Mouse (Mus musculus): ENCODE data around the gene Dpm1. TPM values are rescaled to one million over a fixed set of nuclear protein-coding genes. Genes with fewer than 3 reads are reported as not detected.

Gene Dpm1
- 10 to 100 TPM; 59.4 to 64.5 TPM for total RNA-seq (2021)

DNA sequence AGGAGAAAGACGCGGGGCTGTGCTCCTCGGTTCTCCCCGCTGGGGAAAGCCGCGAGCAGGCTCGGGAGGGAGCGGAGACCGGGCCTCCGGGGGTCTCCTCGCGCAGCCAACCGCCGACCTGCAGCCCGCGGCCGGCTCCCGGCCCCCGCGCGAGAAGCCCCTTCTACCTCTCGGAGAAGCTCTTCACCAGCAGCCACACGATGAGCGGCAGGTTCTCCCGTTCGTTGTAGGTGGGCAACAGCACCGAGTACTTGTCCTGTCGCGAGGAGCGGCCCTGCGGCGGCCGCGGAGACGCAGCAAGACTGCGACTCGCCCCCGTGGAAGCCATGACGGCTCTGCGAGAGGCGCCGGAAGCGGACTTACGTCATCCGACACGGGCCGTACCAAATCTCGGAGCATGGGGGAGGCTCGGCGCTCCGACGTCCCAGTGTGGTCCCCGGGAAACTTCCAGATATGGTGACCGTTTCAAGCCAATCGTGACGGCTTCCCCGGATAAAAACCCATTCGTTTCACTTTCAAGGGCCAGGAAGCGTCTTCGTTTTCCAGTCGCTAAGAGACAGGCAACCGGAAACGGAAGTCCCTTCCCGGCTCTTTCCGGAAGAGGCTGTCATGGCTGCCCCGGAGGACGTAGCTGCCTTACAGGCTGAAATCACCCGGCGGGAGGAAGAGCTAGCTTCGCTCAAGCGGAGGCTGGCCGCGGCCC lies at the start of gene Dpm1, which contains the start of the genes Gm20716 and Mocs3:
Gene Dpm1 (minus strand): TSS at position 566 of the 703 bp plus-strand sequence.
Gene Gm20716 (minus strand): TSS at position 339 of the 703 bp plus-strand sequence.
Gene Mocs3 (plus strand): TSS at position 597 of the 703 bp plus-strand sequence.
- intact Hi-C loops (cut with DNase I), result no loop called here

DNA sequence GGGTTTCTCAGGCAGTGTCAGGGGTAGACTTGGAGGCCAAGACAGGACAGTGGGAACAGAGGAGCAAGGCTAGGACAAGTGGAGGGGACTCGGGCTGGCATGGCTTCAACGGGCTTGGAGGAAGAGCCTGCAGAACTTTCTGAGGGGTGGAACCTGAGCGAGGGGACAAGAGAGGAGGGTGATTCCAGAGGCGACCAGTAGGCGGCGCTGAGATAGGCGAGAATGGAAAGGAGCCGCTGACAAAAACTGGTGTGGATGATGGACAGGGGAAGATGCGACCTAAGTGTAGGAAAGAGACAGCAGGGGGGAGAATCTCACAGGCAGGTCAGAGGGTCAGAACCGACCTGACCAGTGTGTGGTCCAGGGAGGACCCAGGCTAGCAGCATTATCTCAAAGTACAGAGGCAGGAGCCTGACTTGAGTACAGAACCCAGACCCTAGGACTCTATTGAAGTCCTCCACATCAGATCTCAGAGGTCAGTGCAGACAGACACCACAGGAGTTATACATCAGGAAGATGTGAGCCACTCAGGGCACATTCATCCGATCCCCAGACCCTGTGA lies 44.1 kb upstream of the Dpm1 start:
- peak; percentile 51 to 83 for DNase-seq
- intact Hi-C loops (cut with DNase I), result loop anchor here (5.0 kb wide), 1 partner anchor 173 kb away; no protein-coding TSS in a partner anchor

More for the DNA sequence above, at the start of gene Dpm1, which contains the start of the genes Gm20716 and Mocs3:
- peak; percentile 92 to 93 for DNase-seq

DNA sequence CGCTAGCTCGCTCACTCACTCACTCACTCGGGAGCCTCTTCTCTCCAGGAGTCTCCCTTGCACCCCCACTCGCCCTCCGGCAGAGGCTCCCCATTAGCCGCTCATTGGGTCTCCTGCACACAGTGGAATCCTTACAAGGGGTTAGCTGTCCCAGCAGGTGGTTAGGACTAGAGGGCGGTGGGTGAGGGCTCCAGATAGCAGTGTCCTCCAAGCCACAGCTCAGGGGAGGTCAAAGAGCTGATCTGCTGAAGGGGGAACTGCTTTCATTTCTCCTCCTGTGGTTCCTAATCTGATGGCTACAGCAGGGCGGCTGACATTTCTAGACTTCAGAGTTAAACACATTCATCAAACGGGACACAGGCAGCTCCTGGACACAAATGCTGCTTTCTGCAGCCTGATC lies 43.0 kb upstream of the Dpm1 start:
- DNase-seq, result no peak
- intact Hi-C loops (cut with DNase I), result loop anchor here (5.0 kb wide), 1 partner anchor 174 kb away; no protein-coding TSS in a partner anchor

DNA sequence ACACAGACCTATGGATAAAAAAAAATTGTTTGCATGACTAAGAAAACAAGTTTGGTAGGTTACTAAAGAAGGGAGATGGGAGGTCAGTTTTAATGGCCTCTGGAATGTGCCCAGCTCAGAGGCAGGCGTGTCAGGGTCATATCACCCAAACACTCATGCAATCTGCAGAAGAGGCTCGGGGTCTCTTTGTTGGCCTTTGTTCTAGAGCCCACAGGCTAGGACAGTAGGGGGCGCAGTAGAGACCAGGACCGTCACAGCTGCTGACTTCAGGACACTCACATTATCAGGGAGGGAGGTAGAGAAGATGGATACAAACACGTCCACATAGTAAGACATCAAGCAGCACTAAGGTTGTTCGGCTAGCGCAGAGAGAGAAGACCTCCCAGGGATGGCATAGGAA lies 37.6 kb upstream of the Dpm1 start:
- intact Hi-C loops (cut with DNase I), result no loop called here
- DNase-seq, result peak in 1 of 2 experiments; percentile 35

DNA sequence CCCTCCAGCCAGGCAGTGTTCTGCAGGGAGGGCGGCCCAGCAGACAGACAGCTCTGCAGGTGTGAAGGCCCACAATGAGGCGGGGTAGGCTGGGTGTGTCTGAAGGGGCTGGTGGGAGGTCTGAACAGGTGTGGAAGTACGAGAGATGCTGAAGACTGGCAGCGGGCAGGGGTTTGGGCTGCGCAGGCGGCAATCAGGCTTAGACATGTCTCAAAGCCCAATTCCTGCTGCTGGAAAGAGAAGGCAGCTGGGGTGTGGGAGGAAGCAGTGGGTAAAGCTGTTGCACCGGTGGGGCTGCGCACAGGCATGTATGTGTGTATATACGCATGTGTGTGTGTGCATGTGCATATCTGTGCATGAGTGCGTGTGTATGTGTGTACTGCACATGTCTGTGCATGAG lies 30.5 kb upstream of the Dpm1 start:
- intact Hi-C loops (cut with DNase I), result no loop called here
- DNase-seq, result no peak

DNA sequence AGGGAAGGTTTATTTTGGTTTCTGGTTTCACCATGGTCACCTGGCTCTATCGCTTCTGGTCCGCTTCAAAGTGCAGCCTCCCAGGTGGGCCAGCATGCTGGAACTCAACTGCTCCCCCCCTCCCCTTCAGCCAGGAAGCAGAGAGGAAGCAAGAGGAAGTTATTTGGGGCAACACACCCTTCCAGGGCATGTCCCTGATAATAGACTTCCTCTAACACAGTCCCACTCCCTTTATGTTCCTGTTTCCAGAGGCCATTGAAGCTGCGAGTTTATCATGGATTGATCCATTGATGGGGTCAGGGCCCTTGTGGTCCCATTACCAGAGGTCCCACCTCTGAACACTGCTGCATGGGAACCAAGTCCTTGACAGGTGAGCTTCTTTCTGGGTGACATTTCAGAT lies 29.7 kb upstream of the Dpm1 start:
- DNase-seq, result no peak
- intact Hi-C loops (cut with DNase I), result no loop called here

DNA sequence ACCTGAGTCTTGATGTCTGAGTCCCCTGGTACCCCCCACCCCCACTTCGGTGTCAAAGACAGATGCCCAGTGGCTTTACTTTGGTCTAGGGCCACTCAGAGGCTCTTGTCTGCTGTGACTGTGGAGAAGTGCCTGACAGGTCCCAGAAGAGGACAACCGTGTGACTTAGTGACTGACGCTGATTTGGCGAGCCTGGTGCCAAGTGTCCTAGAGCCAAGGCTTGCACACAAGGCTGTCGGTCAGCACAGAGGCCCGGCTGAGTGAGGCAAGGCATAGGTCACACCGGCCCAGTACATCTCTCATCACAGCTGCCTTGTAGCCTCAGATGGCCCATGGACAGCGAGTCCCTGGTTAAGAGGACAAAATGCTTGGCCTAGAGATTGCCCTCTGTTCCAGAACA lies 28.7 kb upstream of the Dpm1 start:
- DNase-seq, result peak; percentile 18 to 24
- intact Hi-C loops (cut with DNase I), result loop anchor here (10.0 kb wide), 1 partner anchor 366 kb away; no protein-coding TSS in a partner anchor

DNA sequence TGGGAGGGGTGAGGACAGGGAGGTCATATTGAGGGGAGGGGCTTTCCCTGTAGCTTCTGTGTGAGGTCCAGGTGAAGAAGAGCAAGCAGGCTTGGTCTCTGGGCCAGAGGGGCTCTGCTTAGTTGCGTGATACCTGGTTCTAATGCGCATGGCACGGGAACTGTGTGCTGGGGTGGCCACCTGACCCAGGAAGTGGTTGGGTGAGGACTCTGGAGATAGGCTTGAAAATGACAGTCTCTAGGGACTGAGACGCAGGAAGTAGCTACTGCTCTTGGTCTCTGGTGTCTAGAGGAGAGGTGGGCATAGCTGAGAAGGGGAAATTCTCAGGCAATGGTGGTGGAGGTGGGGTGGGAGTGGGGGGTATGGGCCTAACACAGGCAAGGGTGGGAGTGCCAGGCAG lies 26.8 kb upstream of the Dpm1 start:
- intact Hi-C loops (cut with DNase I), result loop anchor here (10.0 kb wide), 1 partner anchor 368 kb away; no protein-coding TSS in a partner anchor
- no peak for DNase-seq

DNA sequence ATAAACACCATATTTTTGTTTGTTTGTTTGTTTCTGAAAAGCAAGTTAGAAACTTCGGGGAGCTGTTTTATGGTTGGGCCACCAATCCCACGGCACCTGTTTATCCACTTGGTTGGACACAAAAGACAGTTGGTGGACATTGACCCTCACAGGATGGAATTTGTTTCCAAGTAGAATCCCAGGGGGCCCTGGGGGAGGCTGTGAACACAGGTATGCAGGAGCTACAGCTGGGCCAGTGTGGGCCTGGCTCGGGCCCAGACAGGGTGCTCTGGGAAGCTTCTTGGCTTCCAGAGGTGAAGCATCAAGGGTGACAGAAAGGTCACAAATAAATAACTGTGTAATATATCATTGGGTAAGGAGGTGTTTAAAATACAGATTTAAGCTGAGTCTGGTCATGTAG lies 26.1 kb upstream of the Dpm1 start:
- no peak for DNase-seq
- intact Hi-C loops (cut with DNase I), result loop anchor here (10.0 kb wide), 1 partner anchor 368 kb away; no protein-coding TSS in a partner anchor

DNA sequence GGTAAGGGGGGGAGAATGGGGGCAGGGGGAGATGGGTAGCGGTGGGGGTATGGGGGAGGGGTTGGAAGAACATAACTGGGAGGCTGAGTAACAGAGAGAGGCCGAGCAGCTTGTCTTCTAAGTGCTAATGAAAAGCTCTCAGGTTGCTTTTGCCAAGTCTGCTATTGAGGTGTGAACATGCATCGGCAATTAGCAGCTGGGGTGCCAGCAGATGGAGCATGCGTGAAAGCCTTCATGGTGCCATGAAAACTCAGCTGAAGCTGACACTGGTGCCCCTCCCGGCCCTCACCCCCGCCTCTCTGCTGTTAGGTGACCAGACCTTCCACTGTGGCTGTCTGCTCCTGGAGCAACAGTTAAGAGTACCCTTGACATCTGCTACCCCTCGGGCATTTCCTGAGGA lies 23.4 kb upstream of the Dpm1 start:
- intact Hi-C loops (cut with DNase I), result loop anchor here (10.0 kb wide), 1 partner anchor 371 kb away; no protein-coding TSS in a partner anchor
- no peak for DNase-seq

DNA sequence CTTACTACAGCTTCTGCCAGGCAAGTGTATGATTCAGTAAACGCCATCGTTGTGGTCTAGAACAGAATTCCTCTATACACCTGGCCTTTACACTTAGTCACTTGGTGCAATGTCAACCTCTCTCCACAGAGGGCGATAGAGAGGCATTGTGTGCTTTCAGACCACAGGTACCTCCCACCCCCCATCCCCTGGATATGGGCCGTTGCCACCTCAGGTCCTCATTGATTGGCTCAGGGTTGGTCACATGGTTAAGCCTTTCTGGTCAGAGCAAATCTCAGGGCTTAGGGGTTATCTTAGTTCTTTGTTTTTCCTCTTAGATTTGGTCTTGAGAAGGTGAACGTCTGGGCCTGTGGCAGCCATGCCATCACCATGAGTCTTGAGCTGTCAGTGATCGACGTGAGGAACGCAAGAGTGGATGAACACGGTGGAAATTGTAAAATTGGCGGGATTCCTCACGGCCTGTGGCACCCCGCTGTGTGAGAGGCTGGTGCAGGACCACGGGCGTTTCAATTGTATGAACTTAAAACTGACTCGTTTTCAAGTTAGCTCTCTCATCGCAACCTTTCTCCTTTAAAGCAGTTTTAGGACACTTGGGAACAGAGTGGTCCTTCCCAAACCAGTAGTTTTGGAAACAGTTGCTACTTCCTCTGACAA lies 22.4 kb upstream of the Dpm1 start:
- peak in 1 of 2 experiments; percentile 18 for DNase-seq
- intact Hi-C loops (cut with DNase I), result loop anchor here (10.0 kb wide), 1 partner anchor 372 kb away; no protein-coding TSS in a partner anchor

DNA sequence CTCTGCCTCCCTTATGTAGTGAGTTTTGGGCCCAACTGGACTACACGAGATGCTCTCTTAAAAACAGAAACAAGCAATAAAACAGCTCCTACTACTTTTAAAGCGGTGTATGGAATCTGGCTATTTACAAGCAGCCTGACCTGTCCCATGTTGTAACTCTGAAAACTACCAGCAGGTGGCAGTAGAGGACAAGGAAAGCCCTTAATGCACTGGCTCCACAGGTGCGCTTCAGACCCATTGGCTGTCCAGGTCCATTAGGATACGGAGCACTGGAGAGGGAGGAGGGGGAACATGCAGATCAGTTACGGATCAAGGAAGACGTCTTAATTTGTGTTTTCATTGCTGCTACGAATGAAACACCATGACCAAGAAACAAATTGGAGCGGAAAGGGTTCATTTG lies 19.9 kb upstream of the Dpm1 start:
- intact Hi-C loops (cut with DNase I), result loop anchor here (1.0 to 10.0 kb wide), 2 partner anchors 195 to 375 kb away; no protein-coding TSS in a partner anchor

DNA sequence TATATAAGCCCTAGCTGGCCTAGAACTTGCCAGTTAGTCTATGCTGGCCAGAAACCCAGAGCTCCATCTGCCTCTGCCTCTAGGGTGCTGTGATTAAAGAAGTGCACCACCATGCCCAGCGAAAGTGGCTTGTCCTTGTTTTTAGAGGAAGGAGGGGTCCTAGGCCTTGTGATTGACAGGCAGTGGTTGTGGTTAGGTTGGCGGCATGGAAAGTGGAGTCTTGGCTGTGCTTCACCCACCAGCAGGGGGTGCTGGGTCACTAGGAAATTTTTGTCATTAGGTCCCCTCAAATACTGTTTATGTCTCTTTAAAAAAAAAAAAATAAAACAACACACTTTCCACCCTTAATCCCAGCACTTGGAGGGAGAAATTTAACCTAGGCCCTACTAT lies 18.5 kb upstream of the Dpm1 start:
- intact Hi-C loops (cut with DNase I), result no loop called here
- DNase-seq, result peak in 1 of 2 experiments; percentile 34

More for the DNA sequence above, 19.9 kb upstream of the Dpm1 start:
- peak; percentile 80 to 93 for DNase-seq

DNA sequence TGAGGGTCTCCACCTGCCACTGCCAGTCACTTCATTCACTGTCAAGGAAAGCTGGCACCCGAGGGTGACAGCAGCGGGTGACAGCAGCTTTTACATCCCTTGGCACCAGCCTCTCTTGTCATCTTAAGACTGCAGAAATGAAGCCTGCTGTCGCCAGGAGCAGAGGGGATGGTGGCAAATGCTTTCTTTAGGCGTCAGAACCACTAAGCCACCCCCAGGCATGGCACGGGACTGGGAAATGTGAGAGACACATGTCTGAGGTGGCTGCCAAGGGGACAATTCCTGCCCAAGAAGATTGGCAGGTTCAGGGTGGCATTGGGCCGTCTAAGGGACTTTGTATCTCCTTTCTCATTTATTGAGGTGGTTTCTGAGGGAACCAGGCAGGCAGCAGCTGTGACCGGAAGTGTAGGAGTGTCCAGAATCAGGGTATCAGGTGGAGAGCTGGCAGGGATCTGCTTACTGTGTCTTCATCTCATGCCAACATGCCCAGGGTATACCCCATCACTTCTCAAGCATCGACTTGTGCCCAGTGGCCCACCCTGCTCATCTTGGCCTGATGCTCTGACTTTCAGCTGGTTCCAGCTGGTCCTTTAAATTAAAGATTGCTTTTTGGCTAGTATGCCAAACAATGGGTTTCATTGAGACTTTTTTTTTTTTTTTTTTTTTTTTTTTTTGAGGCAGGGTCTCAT lies 17.9 kb upstream of the Dpm1 start:
- intact Hi-C loops (cut with DNase I), result no loop called here

DNA sequence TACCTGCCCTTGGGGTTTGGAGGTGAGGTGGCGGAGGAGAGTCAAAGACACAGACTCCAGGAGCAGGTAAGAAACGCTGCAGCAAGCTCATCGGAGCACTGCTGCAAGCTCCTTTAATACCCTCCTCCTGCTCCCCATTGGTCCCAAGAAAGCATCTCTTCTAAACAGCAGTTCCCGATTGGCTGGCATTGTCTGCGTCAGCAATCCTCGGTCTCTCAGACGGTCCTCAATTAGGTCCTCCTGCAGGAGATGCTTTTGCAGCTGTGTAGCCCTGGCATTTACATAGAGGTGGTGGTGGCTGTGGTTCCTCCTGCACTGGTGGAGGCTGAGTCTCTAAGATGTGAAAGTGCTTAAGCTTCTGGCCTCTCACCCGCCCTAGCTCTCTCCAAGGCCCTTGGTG lies 15.2 kb upstream of the Dpm1 start:
- intact Hi-C loops (cut with DNase I), result no loop called here
- DNase-seq, result no peak

More for the DNA sequence above, 17.9 kb upstream of the Dpm1 start:
- DNase-seq, result no peak

DNA sequence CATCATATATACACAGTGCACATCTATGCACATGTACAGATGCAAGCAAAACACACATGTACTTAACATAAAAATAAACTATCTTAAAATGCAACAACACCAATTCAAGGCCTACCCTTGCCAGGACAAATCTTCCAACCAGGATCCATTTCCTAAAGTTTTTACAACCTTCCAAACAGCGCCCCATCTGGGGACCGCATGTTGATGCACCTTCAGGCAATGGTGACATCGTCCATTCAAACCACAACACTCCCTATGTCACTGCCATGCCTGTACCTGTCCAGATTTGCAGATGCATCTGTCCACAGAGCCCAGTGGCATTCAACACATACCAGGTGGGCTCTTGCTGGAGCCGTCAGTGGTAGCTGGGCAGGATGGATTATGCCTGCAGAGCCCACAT lies 12.9 kb upstream of the Dpm1 start:
- intact Hi-C loops (cut with DNase I), result no loop called here

DNA sequence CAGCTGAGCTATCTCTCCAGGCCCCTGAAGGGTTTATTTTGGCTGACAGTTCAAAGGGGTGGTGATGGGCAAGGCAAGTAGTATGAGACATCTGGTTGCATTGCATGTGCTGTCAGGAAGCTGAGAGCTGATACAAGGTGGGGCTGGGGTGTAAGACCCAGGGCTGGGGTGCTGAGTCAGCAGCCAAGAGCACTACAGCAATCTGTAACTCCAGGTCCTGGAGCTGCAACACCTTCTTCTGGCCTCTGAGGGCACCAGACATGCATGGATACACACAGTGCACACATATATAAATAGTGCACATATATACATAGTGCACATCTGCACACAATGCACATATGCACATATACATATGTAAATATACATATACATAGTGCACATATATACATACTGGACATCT lies 12.4 kb upstream of the Dpm1 start:
- DNase-seq, result no peak
- intact Hi-C loops (cut with DNase I), result no loop called here

More for the DNA sequence above, 12.9 kb upstream of the Dpm1 start:
- no peak for DNase-seq

DNA sequence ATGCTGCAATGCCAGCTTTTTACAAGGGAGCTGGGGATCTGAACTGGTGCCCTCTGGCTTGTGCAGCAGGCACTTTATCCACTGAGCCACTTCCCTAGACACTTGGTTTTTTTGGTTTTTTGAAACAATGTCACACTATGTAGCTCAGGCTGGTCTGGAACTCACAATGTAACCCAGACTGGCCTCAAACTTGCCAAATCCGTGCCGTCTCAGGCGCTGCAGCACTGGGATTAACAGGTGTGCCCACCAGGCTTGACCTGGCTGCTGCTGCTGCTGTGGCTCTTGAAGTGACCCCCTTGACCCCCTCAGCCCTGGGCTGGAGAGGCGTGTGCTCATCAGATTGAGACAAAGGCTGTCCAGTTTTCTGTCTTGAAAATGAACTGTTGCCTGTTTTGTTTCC lies 7.9 kb upstream of the Dpm1 start:
- no peak for DNase-seq

DNA sequence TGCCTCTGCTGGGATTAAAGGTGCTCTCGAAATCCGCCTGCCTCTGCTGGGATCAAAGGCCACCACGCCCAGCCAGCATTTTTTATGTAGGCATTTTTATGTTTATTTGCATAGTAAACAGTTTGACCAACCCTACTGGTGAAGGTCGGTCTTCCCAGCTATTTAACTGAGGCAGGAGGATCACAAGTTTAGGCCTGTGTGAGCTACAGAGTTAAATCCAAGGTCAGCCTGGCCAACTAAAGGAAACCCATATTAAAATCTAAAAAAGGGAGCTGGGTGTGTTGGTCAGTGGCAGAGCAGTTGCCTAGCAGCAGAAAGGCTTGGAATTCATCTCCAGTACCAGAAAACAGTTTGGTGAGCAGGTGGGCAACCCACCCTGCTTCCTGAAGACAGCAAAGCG lies 2.9 kb upstream of the Dpm1 start:
- intact Hi-C loops (cut with DNase I), result no loop called here
- no peak for DNase-seq

More for the DNA sequence above, 7.9 kb upstream of the Dpm1 start:
- intact Hi-C loops (cut with DNase I), result no loop called here

DNA sequence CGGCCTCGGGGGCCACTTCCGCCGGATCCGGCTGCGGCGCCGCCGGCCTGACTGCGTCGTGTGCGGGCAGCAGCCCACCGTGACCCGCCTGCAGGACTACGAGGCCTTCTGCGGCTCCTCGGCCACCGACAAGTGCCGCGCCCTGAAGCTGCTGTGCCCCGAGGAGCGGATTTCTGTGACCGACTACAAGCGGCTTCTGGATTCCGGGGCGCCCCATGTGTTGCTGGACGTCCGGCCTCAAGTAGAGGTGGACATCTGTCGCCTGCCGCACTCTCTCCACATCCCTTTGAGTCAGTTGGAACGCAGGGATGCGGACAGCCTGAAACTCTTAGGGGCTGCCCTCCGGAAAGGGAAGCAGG lies 1.1 kb upstream of the Dpm1 start:
- no peak for DNase-seq
- intact Hi-C loops (cut with DNase I), result no loop called here
